Mouse (Mus musculus): Measurements from ENCODE around the gene Dgkz. TPM values are rescaled to one million over a fixed set of nuclear protein-coding genes. Genes with fewer than 3 reads are reported as not detected.

Gene Dgkz
- polyA plus RNA-seq, 1 experiment from 2014 or later, result 37.7 TPM

DNA sequence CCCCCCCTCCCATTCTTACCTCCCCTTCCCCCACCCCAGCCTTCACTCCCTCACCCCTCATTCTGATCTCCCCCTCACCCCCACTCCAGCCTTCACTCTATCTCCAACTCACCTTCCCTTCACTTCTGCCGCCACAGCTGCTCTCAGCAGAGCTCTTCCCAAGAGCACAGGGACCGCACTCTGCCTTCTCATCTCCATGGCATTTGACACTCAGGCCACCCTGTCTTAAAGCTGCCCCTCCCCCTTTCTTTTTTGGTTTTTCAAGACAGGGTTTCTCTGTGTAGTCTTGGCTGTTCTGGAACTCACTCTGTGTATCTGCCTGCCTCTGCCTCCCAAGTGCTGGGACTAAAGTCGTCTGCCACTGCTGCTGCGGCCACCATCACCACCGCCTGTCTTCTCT is 5.2 kb upstream of the Dgkz start:
- WGBS, result 31% methylated on average over 5 of the region's 5 CpGs
- H3K4me3 ChIP-seq (ENCODE audit: low read depth, low read length), result no peak overlapping the region
- DNase-seq (ENCODE audit: low spot score) (no peak), ATAC-seq (ENCODE audit: insufficient read depth, low FRiP score, low TSS enrichment) (no peak)
- H3K9me3 ChIP-seq (ENCODE audit: control insufficient read depth, low read length), result no peaks in the 10 kb centered on the region
- no peak overlapping the region for H3K9ac ChIP-seq (ENCODE audit: low read length)
- no peak overlapping the region for H3K27ac ChIP-seq (ENCODE audit: low read depth, low read length)
- peaks cover 12% of the 10 kb centered on the region for H3K27me3 ChIP-seq (ENCODE audit: control insufficient read depth, insufficient read depth, low read length)
- peaks cover 32% of the 10 kb centered on the region for H3K4me1 ChIP-seq (ENCODE audit: control insufficient read depth, insufficient read depth, low read length)
- no peaks in the 10 kb centered on the region for H3K36me3 ChIP-seq (ENCODE audit: control insufficient read depth, insufficient read depth, low read length)
- no peak overlapping the region for H3K4me2 ChIP-seq (ENCODE audit: low read depth)

DNA sequence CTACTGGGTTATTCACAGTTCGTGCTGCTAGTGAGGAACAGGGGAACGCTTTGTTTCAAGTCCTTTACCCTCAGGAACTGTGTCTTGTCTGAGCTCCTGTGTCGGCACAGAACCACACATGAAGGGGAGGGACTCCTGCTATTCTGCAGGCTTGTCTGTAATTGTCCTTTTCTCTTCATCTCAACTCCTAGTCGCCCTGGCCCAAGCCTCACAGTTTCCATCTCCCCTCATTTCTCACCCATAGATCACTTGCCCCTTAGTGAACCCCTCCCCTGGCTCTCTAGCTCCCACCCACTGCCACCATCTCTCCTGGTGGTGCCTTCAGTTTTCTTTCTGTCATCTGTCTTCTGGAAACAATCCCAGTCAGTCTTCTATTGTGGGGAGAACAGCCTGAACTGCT is 4.6 kb upstream of the Dgkz start:
- peaks cover 37% of the 10 kb centered on the region for H3K4me1 ChIP-seq (ENCODE audit: control insufficient read depth, insufficient read depth, low read length)
- H3K27me3 ChIP-seq (ENCODE audit: control insufficient read depth, insufficient read depth, low read length), result peaks cover 18% of the 10 kb centered on the region
- H3K27ac ChIP-seq (ENCODE audit: low read depth, low read length), result no peak overlapping the region

DNA sequence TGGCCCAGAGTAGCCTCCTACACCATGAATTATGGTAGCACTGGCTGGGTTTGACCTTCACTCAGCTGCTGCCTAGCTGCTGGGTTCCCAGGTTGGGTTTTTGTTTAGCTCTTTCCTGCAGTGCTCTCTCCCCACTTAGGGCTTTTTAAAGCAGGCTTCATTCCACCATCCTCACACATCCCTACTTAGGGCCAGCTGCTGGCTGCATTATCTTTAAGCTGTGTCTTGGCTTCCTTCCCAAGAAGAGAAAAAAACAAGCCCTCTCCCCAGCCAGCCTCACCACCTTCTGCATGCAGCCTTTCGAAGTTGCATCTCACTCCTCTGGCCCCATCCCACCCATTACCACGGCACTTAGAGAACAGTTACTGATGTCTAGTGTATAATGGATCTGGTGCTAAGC is 2.9 kb upstream of the Dgkz start:
- Histone ChIP-seq H3K4me2 (ENCODE audit: low read depth) (no peak overlapping the region), H3K9ac (ENCODE audit: low read length) (no peak overlapping the region), H3K4me3 (ENCODE audit: low read depth, low read length) (no peak overlapping the region), H3K9me3 (ENCODE audit: control insufficient read depth, low read length) (no peaks in the 10 kb centered on the region), H3K27me3 (ENCODE audit: control insufficient read depth, insufficient read depth, low read length) (peaks cover 28% of the 10 kb centered on the region), H3K4me1 (ENCODE audit: control insufficient read depth, insufficient read depth, low read length) (peaks cover 26% of the 10 kb centered on the region), H3K27ac (ENCODE audit: low read depth, low read length) (no peak overlapping the region), H3K36me3 (ENCODE audit: control insufficient read depth, insufficient read depth, low read length) (no peaks in the 10 kb centered on the region)
- WGBS, result 24% methylated on average over 2 of the region's 2 CpGs
- DNase-seq (ENCODE audit: low spot score) (no peak), ATAC-seq (ENCODE audit: insufficient read depth, low FRiP score, low TSS enrichment) (no peak)

More for the DNA sequence above, 4.6 kb upstream of the Dgkz start:
- Histone ChIP-seq H3K4me3 (ENCODE audit: low read depth, low read length) (no peak overlapping the region), H3K4me2 (ENCODE audit: low read depth) (no peak overlapping the region), H3K9me3 (ENCODE audit: control insufficient read depth, low read length) (no peaks in the 10 kb centered on the region), H3K36me3 (ENCODE audit: control insufficient read depth, insufficient read depth, low read length) (no peaks in the 10 kb centered on the region), H3K9ac (ENCODE audit: low read length) (no peak overlapping the region)
- peak; percentile 42 for ATAC-seq (ENCODE audit: insufficient read depth, low FRiP score, low TSS enrichment)
- peak; percentile 61 for DNase-seq (ENCODE audit: low spot score)
- whole genome bisulfite sequencing, result 6% methylated on average over 4 of the region's 4 CpGs

DNA sequence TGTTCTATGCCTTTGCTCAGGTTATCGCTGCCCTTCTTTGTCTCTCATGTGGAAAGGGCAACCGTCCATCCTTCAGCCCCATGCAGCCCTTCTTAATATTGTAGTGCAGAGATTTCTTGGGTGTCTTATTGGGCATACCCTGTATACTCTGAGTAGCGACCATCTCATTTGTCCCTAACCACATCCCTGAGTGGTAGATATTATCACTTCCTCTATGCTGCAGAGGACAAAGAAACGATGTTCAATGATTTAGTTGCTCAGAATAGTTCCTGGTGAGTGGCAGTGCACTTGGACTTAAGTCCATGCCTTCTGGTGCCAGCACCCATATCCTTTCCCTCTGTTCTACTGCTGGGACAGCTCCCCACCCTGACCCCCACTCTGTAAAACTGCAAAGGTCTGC is 2.3 kb upstream of the Dgkz start:
- H3K9me3 ChIP-seq (ENCODE audit: control insufficient read depth, low read length), result no peaks in the 10 kb centered on the region
- no peak overlapping the region for H3K27ac ChIP-seq (ENCODE audit: low read depth, low read length)
- H3K4me3 ChIP-seq (ENCODE audit: low read depth, low read length), result no peak overlapping the region
- no peak overlapping the region for H3K4me2 ChIP-seq (ENCODE audit: low read depth)
- no peak for ATAC-seq (ENCODE audit: insufficient read depth, low FRiP score, low TSS enrichment)
- 82% methylated on average over 4 of the region's 4 CpGs for WGBS
- DNase-seq (ENCODE audit: low spot score), result no peak
- peaks cover 26% of the 10 kb centered on the region for H3K4me1 ChIP-seq (ENCODE audit: control insufficient read depth, insufficient read depth, low read length)
- H3K36me3 ChIP-seq (ENCODE audit: control insufficient read depth, insufficient read depth, low read length), result no peaks in the 10 kb centered on the region
- H3K27me3 ChIP-seq (ENCODE audit: control insufficient read depth, insufficient read depth, low read length), result peaks cover 28% of the 10 kb centered on the region
- H3K9ac ChIP-seq (ENCODE audit: low read length), result no peak overlapping the region

DNA sequence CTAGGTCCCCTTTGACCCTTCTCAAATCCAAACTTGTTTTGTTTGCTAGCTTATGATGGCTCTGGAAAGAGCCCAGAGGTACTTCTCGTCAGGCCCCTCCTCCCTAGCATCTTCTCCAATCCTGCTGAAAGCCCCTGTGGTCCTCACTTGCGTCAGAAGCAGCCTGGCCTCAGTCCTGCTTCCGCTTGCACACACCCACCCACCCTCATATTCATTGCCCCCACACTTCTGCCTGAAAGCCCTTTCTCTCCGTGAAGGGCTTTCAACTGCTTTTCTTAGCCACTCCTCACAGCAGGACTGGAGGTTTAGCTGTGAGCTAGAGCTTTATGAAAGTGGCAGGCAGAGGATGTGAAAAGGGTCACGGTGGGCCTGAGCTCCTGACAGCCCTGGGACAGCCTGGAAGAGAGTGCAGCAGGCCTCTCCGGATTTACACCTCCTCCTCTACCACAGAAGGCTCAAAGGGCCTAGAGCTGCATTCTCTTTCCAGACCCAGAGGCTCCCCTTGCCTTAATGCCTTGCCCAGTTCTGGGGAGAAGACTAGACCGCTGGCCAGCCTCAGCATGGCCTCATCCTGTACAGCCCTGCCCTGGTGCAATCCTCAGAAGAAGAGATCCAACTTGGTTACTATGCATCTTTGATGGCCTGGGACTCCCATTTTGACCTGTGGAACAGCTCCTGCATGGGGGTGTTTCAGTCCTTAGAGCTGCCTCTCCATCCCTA is 2.1 kb downstream of the Dgkz start:
- H3K4me3 ChIP-seq (ENCODE audit: low read depth, low read length), result no peak overlapping the region
- H3K4me2 ChIP-seq (ENCODE audit: low read depth), result no peak overlapping the region
- peaks cover 23% of the 10 kb centered on the region for H3K4me1 ChIP-seq (ENCODE audit: control insufficient read depth, insufficient read depth, low read length)
- 18% methylated on average over 7 of the region's 7 CpGs for WGBS
- DNase-seq (ENCODE audit: low spot score) (no peak), ATAC-seq (ENCODE audit: insufficient read depth, low FRiP score, low TSS enrichment) (no peak)
- no peak overlapping the region for H3K9ac ChIP-seq (ENCODE audit: low read length)
- no peaks in the 10 kb centered on the region for H3K9me3 ChIP-seq (ENCODE audit: control insufficient read depth, low read length)
- no peak overlapping the region for H3K27ac ChIP-seq (ENCODE audit: low read depth, low read length)
- no peaks in the 10 kb centered on the region for H3K36me3 ChIP-seq (ENCODE audit: control insufficient read depth, insufficient read depth, low read length)
- peaks cover 32% of the 10 kb centered on the region for H3K27me3 ChIP-seq (ENCODE audit: control insufficient read depth, insufficient read depth, low read length)

DNA sequence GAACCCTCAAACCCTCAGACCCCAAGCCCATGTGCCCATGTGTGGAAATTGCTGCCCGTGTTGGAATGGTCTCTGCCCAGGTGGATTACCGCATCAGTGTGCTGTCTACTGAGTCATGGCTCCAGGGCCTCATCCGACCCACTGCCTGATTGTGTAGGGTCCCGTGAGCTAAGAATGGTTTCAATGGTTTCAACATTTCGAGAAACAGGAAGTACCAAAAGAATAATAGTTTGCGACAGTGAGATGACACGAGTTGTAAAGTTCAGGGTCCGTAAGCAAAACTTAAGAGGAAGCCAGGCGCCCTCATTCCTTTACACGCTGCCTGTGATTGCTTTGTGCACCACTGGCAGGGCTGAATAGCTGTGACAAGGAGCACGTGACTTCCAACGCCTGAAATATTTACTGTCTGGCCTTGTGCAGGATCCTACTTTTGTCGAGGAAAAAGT is 3.5 kb downstream of the Dgkz start:
- Histone ChIP-seq H3K4me3 (ENCODE audit: low read depth, low read length) (no peak overlapping the region), H3K36me3 (ENCODE audit: control insufficient read depth, insufficient read depth, low read length) (no peaks in the 10 kb centered on the region), H3K27ac (ENCODE audit: low read depth, low read length) (no peak overlapping the region), H3K27me3 (ENCODE audit: control insufficient read depth, insufficient read depth, low read length) (peaks cover 32% of the 10 kb centered on the region), H3K9me3 (ENCODE audit: control insufficient read depth, low read length) (no peaks in the 10 kb centered on the region), H3K4me1 (ENCODE audit: control insufficient read depth, insufficient read depth, low read length) (peaks cover 23% of the 10 kb centered on the region), H3K9ac (ENCODE audit: low read length) (no peak overlapping the region), H3K4me2 (ENCODE audit: low read depth) (no peak overlapping the region)
- DNase-seq (ENCODE audit: low spot score) (no peak), ATAC-seq (ENCODE audit: insufficient read depth, low FRiP score, low TSS enrichment) (peak; percentile 76)
- 24% methylated on average over 13 of the region's 13 CpGs for WGBS

DNA sequence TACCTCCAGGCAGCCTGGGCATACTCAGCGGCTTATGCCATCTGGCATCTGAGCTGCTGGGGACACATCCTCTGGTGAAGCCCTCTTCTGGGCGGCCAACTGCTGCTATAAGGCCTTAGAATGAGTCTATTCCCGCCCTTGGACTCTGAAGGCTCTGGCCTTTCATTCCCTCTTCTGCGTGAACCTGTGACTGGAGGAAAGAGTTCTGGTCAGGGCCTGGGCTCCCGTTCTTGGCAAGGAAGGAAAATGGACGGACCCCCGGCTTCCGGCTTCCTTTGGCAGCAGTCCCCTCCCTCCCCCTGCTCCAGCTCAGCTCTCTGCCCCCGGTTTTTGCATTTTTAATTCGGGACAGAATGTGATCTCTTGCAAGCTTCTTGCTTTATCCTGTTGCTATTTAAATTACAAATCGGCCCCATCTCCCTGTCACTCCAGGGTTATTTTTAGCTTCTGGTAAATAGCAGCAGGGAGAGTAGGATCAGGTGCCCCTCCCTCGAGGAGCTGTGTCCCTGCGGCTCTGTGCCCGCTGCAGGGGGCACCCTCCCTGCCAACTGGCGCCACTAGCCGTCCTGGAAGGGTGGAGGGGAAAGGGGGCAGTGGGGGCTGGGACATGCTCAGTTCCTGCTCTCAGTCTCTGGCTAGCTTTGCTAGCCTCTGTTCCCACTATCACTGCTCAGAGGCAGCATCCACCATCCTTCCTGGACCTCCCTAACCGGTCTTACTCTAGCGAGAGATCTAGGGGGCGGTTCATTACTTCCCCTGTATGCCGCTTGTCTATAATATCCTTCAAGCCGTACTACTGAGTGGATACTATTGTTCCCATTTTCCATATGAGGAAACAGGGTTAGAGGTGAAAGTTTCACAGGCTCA is 4.2 kb downstream of the Dgkz start:
- Histone ChIP-seq H3K4me1 (ENCODE audit: control insufficient read depth, insufficient read depth, low read length) (peaks cover 23% of the 10 kb centered on the region), H3K27ac (ENCODE audit: low read depth, low read length) (no peak overlapping the region), H3K4me2 (ENCODE audit: low read depth) (no peak overlapping the region), H3K4me3 (ENCODE audit: low read depth, low read length) (no peak overlapping the region), H3K9ac (ENCODE audit: low read length) (no peak overlapping the region), H3K36me3 (ENCODE audit: control insufficient read depth, insufficient read depth, low read length) (no peaks in the 10 kb centered on the region), H3K27me3 (ENCODE audit: control insufficient read depth, insufficient read depth, low read length) (peaks cover 26% of the 10 kb centered on the region), H3K9me3 (ENCODE audit: control insufficient read depth, low read length) (no peaks in the 10 kb centered on the region)
- ATAC-seq (ENCODE audit: insufficient read depth, low FRiP score, low TSS enrichment) (no peak), DNase-seq (ENCODE audit: low spot score) (no peak)
- WGBS, result 24% methylated on average over 21 of the region's 21 CpGs

DNA sequence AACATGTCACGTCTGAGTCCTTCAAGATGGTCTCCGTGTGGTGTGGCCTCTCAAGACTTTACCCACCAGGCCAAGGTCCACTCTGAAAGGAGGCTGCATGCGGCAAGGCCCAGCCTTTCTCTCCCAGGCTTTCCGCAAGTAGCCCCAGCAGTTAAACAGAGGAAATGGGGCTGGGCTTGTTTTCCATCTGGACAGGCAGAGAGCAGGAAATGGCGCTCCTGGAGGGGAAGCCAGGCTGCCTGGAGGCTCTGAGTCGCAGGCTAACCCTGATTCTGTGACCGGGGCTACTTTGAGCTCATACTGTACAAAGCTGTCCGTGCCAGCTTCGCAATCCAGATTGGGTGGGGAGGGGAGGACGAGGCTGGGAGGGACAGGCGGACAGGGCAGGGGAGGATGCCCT is 7.7 kb downstream of the Dgkz start:
- ATAC-seq (ENCODE audit: insufficient read depth, low FRiP score, low TSS enrichment) (no peak), DNase-seq (ENCODE audit: low spot score) (no peak)
- no peaks in the 10 kb centered on the region for H3K36me3 ChIP-seq (ENCODE audit: control insufficient read depth, insufficient read depth, low read length)
- no peak overlapping the region for H3K9ac ChIP-seq (ENCODE audit: low read length)
- 0 out of 2 replicates have a peak, but pooled peaks cover 4% of the 10 kb centered on the region for H3K27me3 ChIP-seq (ENCODE audit: control insufficient read depth, insufficient read depth, low read length)
- WGBS, result 61% methylated on average over 11 of the region's 11 CpGs
- no peak overlapping the region for H3K4me2 ChIP-seq (ENCODE audit: low read depth)
- no peaks in the 10 kb centered on the region for H3K9me3 ChIP-seq (ENCODE audit: control insufficient read depth, low read length)
- no peak overlapping the region for H3K27ac ChIP-seq (ENCODE audit: low read depth, low read length)
- no peak overlapping the region for H3K4me3 ChIP-seq (ENCODE audit: low read depth, low read length)
- H3K4me1 ChIP-seq (ENCODE audit: control insufficient read depth, insufficient read depth, low read length), result peaks cover 9% of the 10 kb centered on the region
